Mouse (Mus musculus) inflammation-experienced regulatory T-cells, adult 16 weeks (primary cell): ENCODE data around the gene Tcf19. TPM values are rescaled to one million over a fixed set of nuclear protein-coding genes. Genes with fewer than 3 reads are reported as not detected.

Source experiments
- polyA plus RNA-seq: library from polyadenylated mRNA; unstranded; fragments of 100-300 nt; shearing (Covaris generic); gene quantifications from one replicate; pipeline ENCODE4 v1.2.1, GENCODE M21; 2017

The Tcf19 gene
- 22.1 TPM for polyA plus RNA-seq

DNA sequence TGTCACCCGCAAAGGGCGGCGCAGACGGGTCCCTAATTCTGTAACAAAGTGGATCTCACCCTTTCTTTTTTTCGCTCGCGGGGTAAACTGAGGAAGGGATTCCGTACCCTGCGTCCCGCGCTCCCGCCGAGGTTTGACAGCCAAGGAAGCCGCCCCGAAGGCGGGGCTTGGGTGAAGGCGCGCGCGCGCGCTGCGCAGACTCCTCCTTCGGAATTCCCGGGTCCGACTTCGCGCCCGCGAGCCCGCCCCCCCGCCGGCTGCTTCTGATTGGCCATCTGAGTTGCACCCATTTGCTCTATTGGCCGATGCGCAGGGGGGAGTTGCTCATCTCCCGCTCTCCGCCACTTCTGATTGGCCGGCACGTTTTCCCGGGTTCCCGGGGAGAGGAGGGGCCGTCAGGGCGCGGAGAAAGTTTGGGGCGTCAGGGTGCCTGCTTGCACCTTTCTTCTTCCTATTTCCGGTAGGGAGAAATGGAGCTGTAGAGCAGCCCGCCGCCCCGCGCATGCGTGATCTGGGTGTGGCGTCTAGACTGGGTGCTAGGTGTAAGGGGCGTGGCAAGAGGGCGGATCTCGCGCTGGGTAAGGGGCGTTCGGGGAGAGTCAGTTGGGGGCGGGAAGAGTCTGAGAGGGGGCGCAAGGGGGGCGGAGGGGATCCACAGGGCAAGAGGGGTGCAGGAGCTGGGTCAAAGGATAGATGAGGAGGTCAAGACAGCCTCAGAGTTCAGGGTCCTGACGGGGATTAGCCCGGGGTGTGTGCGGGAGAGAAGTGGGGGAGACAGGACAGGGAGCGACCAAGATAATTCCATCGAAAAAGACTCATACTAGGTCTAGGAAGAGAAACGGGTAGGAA lies at the start of gene Tcf19, which contains the start of gene Cchcr1:
TSS of gene Tcf19 (minus strand) at position 173 of the 849 bp plus-strand sequence.
TSS of gene Cchcr1 (plus strand) at position 449 of the 849 bp plus-strand sequence.

DNA sequence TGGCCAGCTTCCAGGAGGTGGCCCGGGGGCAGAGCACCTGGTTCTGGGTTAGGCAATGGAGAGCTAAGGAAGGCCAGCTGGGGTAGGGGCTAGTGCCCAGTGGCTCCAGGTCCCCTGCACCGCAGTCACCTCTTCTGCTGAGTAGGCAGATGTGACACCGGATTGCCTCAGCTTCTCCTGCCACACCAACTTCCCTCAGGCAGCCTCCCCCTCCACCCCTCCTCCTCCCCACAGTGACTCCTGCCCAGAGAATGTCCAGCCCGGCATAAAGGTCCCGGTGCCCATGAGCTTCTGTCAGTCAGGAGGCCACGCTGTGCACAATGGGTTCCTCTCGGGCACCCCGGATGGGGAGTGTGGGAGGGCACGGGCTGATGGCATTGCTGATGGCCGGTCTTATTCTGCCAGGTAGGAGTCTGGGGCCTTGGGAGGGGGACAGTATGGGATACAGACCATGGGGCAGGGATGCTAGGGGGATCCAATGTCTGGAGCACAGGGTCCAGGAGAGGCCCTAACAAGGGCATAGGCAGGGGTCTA lies 35.3 kb upstream of the Tcf19 start, which contains the start of gene Cdsn:
TSS of gene Cdsn (plus strand) at position 248 of the 534 bp plus-strand sequence.

GRCm38 (mm10) chr17:35532901-35533300 lies 16.3 kb upstream of the Tcf19 start, which contains the start of gene Psors1c2:
TSS of gene Psors1c2 (plus strand) at chr17:35533201.

DNA sequence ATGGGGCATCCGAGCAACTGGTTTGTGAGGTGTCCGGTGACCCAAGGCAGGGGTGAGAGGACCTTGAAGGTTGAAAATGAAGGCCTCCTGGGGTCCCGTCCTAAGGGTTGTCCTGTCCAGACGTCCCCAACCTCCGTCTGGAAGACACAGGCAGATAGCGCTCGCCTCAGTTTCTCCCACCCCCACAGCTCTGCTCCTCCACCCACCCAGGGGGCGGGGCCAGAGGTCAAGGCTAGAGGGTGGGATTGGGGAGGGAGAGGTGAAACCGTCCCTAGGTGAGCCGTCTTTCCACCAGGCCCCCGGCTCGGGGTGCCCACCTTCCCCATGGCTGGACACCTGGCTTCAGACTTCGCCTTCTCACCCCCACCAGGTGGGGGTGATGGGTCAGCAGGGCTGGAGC lies 10.8 kb downstream of the Tcf19 start, which contains the start of gene Pou5f1:
TSS of gene Pou5f1 (plus strand) at position 243 of the 400 bp plus-strand sequence.

DNA sequence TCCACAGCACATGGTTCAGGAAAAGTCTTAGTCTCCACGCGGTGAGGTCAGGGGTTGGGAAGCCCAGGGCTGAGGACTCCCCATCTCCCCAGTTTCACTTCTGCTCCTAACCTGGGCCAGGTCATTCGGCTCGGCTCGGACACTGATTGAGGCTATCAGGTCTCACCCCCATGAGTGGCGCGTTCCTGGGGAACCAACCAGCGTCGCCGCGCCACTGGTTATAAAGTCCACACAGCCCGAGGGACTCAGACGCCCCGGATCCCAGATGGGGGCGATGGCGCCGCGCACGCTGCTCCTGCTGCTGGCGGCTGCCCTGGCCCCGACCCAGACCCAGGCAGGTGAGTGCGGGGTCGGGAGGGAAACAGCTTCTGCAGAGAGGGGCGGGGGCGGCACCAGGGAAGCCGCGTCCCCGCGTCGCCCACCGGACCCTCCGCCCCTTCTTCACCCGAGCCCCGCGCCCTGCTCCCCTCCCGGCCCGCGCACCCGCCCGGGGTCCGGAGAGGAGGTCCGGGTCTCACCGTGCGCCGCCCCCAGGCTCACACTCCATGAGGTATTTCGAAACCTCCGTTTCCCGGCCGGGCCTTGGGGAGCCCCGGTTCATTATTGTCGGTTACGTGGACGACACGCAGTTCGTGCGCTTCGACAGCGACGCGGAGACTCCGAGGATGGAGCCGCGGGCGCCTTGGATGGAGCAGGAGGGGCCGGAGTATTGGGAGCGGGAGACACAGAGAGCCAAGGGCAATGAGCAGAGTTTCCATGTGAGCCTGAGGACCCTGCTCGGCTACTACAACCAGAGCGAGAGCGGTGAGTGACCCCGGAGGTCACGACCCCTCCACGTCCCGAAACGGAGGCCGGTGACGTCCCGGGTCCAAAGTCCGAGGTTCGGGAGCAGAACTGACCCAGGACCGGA lies 46.5 kb downstream of the Tcf19 start, which contains the start of gene H2-Q10:
TSS of gene H2-Q10 (plus strand) at position 248 of the 910 bp plus-strand sequence.

Other genes starting within 250 kb of the Tcf19 start
- 0.34 TPM for gene H2-Q1, start 196.4 kb downstream of the Tcf19 start, polyA plus RNA-seq
- 20.6 TPM for gene H2-Q2, start 174.6 kb downstream of the Tcf19 start, polyA plus RNA-seq
- gene H2-Q4, start 137.2 kb downstream of the Tcf19 start, polyA plus RNA-seq = 36.3 TPM
- gene H2-Q6, start 92.0 kb downstream of the Tcf19 start, polyA plus RNA-seq = 1,066 TPM
- 2,802 TPM for gene H2-Q7, start 77.7 kb downstream of the Tcf19 start, polyA plus RNA-seq
- 30.8 TPM for gene H2-Q10, start 46.7 kb downstream of the Tcf19 start, polyA plus RNA-seq
- 0.22 TPM for gene Pou5f1, start 10.8 kb downstream of the Tcf19 start, polyA plus RNA-seq
- 13.2 TPM for gene Cchcr1, start 276 bp upstream of the Tcf19 start, polyA plus RNA-seq
- not detected for gene Psors1c2, start 16.4 kb upstream of the Tcf19 start, polyA plus RNA-seq
- gene Cdsn, start 35.3 kb upstream of the Tcf19 start, polyA plus RNA-seq = not detected
- not detected for gene 2300002M23Rik, start 50.6 kb upstream of the Tcf19 start, polyA plus RNA-seq
- not detected for gene Sfta2, start 84.7 kb upstream of the Tcf19 start, polyA plus RNA-seq
- not detected for gene Gm9573, start 109.8 kb upstream of the Tcf19 start, polyA plus RNA-seq
- gene Mucl3, start 126.9 kb upstream of the Tcf19 start, polyA plus RNA-seq = 0.15 TPM
- gene Vars2, start 150.8 kb upstream of the Tcf19 start, polyA plus RNA-seq = 33.5 TPM
- gene Gtf2h4, start 156.9 kb upstream of the Tcf19 start, polyA plus RNA-seq = 27.5 TPM
- 8.4 TPM for gene Ddr1, start 187.8 kb upstream of the Tcf19 start, polyA plus RNA-seq